Mouse (Mus musculus) spleen, adult 2 months (tissue): ENCODE data around the gene Tap2. TPM values are rescaled to one million over a fixed set of nuclear protein-coding genes. Genes with fewer than 3 reads are reported as not detected.
A peak's percentile ranks its signal among the peaks of the same experiment; 100 is the strongest.

ENCODE experiments used
- DNase-seq, 2 experiments: peaks; one replicate each; pipeline versions ENCODE4 v3.0.0 to v3.0.0-alpha.2; 2012 to 2021; ENCODE audit warnings: low spot score in 2 of 2, low read depth in 1 of 2
- H3K27ac ChIP-seq: fragments of 200-500 bp; 2 replicates; pipeline ENCODE4 v1.5.1; 2012; ENCODE audit warnings: low read length, inconsistent platforms; ENCODE audit not compliant: insufficient read depth
- H3K27me3 ChIP-seq: fragments of 200-500 bp; 2 replicates; pipeline ENCODE4 v1.6.1; 2012; ENCODE audit warnings: mild to moderate bottlenecking, moderate library complexity, low read length, inconsistent platforms; ENCODE audit not compliant: control insufficient read depth, insufficient read depth
- H3K36me3 ChIP-seq: fragments of 200-500 bp; 2 replicates; pipeline ENCODE4 v1.6.1; 2012; ENCODE audit warnings: mild to moderate bottlenecking, low read length, inconsistent platforms; ENCODE audit not compliant: control insufficient read depth, insufficient read depth
- H3K4me1 ChIP-seq: fragments of 200-500 bp; 2 replicates; pipeline ENCODE4 v1.6.1; 2011; ENCODE audit warnings: inconsistent platforms; ENCODE audit not compliant: control insufficient read depth, insufficient read depth, insufficient read length
- H3K4me3 ChIP-seq: fragments of 200-500 bp; 2 replicates; pipeline ENCODE4 v1.5.1; 2011; ENCODE audit warnings: mild to moderate bottlenecking, inconsistent platforms; ENCODE audit not compliant: insufficient read depth, insufficient read length; ENCODE audit errors: extremely low read depth
- CTCF ChIP-seq: fragments of 200-500 bp; IDR thresholded peaks from 2 replicates; pipeline ENCODE4 v1.5.1; 2011; ENCODE audit warnings: mild to moderate bottlenecking, inconsistent platforms; ENCODE audit not compliant: insufficient read depth, insufficient read length, insufficient replicate concordance; ENCODE audit errors: extremely low read depth
- POLR2A ChIP-seq: fragments of 200-500 bp; IDR thresholded peaks from 2 replicates; pipeline ENCODE4 v1.6.1; 2011; ENCODE audit warnings: low read depth, low read length, inconsistent platforms
- WGBS: fragments of 180-500 bp; shearing (Covaris S2); methylation state at CpG from one replicate; pipeline ENCODE4 v1.1.7; 2018; 5-methylcytosine and 5-hydroxymethylcytosine counted together
- polyA plus RNA-seq: library from polyadenylated mRNA; depleted of rRNA; stranded (reverse); fragments of >200 nt; gene quantifications from 2 replicates; pipeline ENCODE4 v1.2.3, GENCODE M21; 2012

The Tap2 gene
- polyA plus RNA-seq, 1 experiment, result 83.0 TPM

- no peaks in the 10 kb centered on the region for H3K27me3 ChIP-seq
- WGBS, result under 1% methylated on average over 9 of the region's 9 CpGs
- H3K27ac ChIP-seq, result peak overlapping the region; percentile 27; the same call in 1 of the 2 replicates
- TF ChIP-seq CTCF, result peak; percentile 89; the same call in 1 of the 2 replicates
- TF ChIP-seq POLR2A, result no peak
- no peak overlapping the region for H3K4me3 ChIP-seq
- H3K36me3 ChIP-seq, result no peaks in the 10 kb centered on the region
- peak; percentile 90 for DNase-seq
- peaks cover 2% of the 10 kb centered on the region; the same call in 1 of the 2 replicates for H3K4me1 ChIP-seq
Measured at GRCm38 (mm10) chr17:34234926-34235325, 31.6 kb downstream of the Tap2 start.

GRCm38 (mm10) chr17:34236691-34237090 is 33.4 kb downstream of the Tap2 start:
- TF ChIP-seq CTCF, result no peak
- no peak for TF ChIP-seq POLR2A
- H3K36me3 ChIP-seq, result peaks cover 5% of the 10 kb centered on the region; the same call in 1 of the 2 replicates
- no peak for DNase-seq
- H3K4me3 ChIP-seq, result no peak overlapping the region
- H3K27me3 ChIP-seq, result no peaks in the 10 kb centered on the region
- H3K27ac ChIP-seq, result no peak overlapping the region
- H3K4me1 ChIP-seq, result peaks cover 4% of the 10 kb centered on the region; the same call in 1 of the 2 replicates
- WGBS, result 91% methylated on average over 5 of the region's 5 CpGs

GRCm38 (mm10) chr17:34237741-34238140 is 34.4 kb downstream of the Tap2 start:
- Histone ChIP-seq H3K27ac (peak overlapping the region; percentile 60), H3K27me3 (no peaks in the 10 kb centered on the region), H3K36me3 (peaks cover 14% of the 10 kb centered on the region), H3K4me1 (peaks cover 4% of the 10 kb centered on the region; the same call in 1 of the 2 replicates), H3K4me3 (no peak overlapping the region)
- 68% methylated on average over 3 of the region's 3 CpGs for WGBS
- no peak for DNase-seq
- TF ChIP-seq POLR2A, result no peak
- no peak for TF ChIP-seq CTCF

- DNase-seq, result peak; percentile 80 to 94
- H3K27me3 ChIP-seq, result no peaks in the 10 kb centered on the region
- peaks cover 18% of the 10 kb centered on the region for H3K36me3 ChIP-seq
- 0 out of 2 replicates have a peak, but pooled peaks have one; percentile 18 for TF ChIP-seq POLR2A
- TF ChIP-seq CTCF, result no peak
- peak within 1 kb of the TSS; percentile 77 for H3K4me3 ChIP-seq
- peak within 1 kb of the TSS; percentile 100 for H3K27ac ChIP-seq
- WGBS, result 25% methylated on average over 3 of the region's 3 CpGs
- H3K4me1 ChIP-seq, result peaks cover 4% of the 10 kb centered on the region; the same call in 1 of the 2 replicates
Measured at GRCm38 (mm10) chr17:34238706-34239105, 35.4 kb downstream of the Tap2 start, which contains the start of gene H2-Ob. H2-Ob (plus strand) TSS chr17:34238903.

- 5% methylated on average over 10 of the region's 10 CpGs for WGBS
- TF ChIP-seq CTCF (no peak), POLR2A (peak; percentile 66)
- peaks cover 26% of the 10 kb centered on the region for H3K36me3 ChIP-seq
- H3K27ac ChIP-seq, result peak overlapping the region; percentile 100
- no peaks in the 10 kb centered on the region for H3K27me3 ChIP-seq
- H3K4me3 ChIP-seq, result peak overlapping the region; percentile 71
- peaks cover 4% of the 10 kb centered on the region; the same call in 1 of the 2 replicates for H3K4me1 ChIP-seq
- peak; percentile 55 to 93 for DNase-seq
Measured at GRCm38 (mm10) chr17:34239601-34240041, 36.3 kb downstream of the Tap2 start.

GRCm38 (mm10) chr17:34240366-34240765 is 37.0 kb downstream of the Tap2 start:
- H3K4me1 ChIP-seq, result peaks cover 4% of the 10 kb centered on the region; the same call in 1 of the 2 replicates
- H3K27me3 ChIP-seq, result no peaks in the 10 kb centered on the region
- peak overlapping the region; percentile 100 for H3K27ac ChIP-seq
- 24% methylated on average over 3 of the region's 3 CpGs for WGBS
- TF ChIP-seq CTCF (no peak), POLR2A (no peak)
- no peak for DNase-seq
- peak overlapping the region; percentile 61 for H3K4me3 ChIP-seq
- peaks cover 26% of the 10 kb centered on the region for H3K36me3 ChIP-seq

- no peak for DNase-seq
- no peak for TF ChIP-seq POLR2A
- WGBS, result 82% methylated on average over 6 of the region's 6 CpGs
- peaks cover 29% of the 10 kb centered on the region for H3K36me3 ChIP-seq
- peaks cover 4% of the 10 kb centered on the region; the same call in 1 of the 2 replicates for H3K4me1 ChIP-seq
- H3K27ac ChIP-seq, result peak overlapping the region; percentile 45
- no peaks in the 10 kb centered on the region for H3K27me3 ChIP-seq
- H3K4me3 ChIP-seq, result no peak overlapping the region; the same call in 1 of the 2 replicates
Measured at GRCm38 (mm10) chr17:34240916-34241315, 37.6 kb downstream of the Tap2 start.
